Mouse (Mus musculus) embryonic fibroblast, embryonic 13.5 days (primary cell): Measurements from ENCODE around the gene Pck1.

ENCODE experiments used
- CTCF ChIP-seq: IDR thresholded peaks from 2 replicates; pipeline ENCODE4 v1.5.1; 2011; ENCODE audit warnings: mild to moderate bottlenecking, control low read depth, low read length, moderate library complexity, borderline replicate concordance; ENCODE audit not compliant: insufficient read depth
- POLR2A ChIP-seq: IDR thresholded peaks from 2 replicates; pipeline ENCODE4 v1.6.1; 2011; ENCODE audit warnings: low read depth, mild to moderate bottlenecking, control low read depth, low read length, moderate library complexity

DNA sequence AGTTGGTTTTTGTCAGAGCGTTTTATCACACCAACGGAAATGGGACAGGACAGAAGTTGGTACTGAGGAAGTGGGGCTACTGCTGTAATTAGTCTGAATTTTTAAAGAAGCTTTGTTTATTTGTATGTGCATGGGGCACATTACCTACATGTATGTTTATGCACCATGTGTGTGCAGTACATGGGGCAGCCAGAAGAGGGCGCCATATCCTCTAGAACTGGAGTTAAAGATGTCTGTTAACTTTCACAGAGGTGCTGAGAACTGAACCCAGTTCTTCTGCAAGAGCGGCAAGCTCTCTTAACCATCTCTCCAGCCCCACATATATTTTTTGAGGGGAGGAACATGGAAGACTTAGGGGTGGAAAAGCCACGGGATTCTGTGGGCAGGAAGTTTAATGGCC, 22.9 kb downstream of the Pck1 start:
- TF ChIP-seq POLR2A (no peak), CTCF (no peak)
